Mouse (Mus musculus): ENCODE data around the gene Masp1.

The Masp1 gene

DNA sequence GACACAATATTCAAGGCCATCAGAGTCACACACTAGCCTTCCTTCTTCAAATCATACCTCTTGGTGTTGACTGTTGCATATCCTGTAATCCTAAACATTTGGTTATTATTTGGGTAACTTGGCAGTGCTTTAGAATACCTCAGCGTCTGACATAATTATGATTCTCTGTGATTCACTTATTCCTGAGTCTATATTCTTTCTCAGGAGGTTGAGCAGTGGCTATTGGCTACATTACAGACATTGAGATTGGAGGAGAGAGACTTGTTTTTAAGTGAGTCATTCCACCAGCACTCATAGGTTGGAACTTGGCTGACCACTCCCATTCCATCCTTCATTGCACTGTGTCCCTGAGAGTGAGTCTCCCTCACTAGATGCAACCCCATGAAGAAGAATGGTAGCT is 7.2 kb downstream of the Masp1 start:
- DNase-seq (ENCODE audit: low spot score in 2 of 2) = no peak

DNA sequence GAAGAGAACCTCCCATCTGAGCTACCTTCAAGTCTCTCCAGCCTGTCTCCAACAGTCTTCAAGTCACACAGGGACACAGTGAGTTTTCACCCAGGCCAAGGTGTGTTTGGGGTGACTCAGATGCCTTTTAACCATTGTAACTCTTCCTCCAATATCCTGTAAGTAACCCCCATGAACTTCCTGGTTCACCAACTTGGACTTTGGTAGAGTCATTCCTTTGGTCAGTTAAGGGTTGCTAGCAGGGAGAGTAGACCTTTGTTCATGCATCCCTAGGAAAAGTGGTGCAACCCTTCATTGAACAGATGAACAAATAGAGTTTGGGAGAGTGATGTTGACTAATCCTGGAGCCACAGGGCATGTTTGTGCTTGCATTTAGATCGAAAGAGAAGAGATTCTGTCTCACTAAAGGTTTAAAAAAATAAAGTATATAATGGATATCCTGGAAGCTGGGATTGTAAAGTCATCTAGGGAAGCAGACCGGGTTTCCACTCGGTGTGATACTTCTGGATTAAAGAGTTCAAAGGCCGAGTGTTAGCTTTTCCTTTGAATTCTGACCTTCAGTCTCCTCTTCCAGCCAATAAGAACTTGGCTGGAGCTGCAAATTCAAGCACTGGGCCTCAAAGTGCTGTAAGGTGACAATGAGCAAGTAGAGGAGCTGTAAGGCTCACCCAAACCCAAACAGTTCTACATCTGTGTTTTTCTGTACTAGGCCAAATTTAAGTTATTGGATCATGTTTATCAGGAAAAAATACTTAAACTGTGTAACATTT is 9.3 kb downstream of the Masp1 start:
- DNase-seq (ENCODE audit: low spot score in 2 of 2) = no peak

GRCm38 (mm10) chr16:23505904-23506687 is 14.5 kb downstream of the Masp1 start:
- DNase-seq (ENCODE audit: low spot score in 2 of 2) = no peak

DNA sequence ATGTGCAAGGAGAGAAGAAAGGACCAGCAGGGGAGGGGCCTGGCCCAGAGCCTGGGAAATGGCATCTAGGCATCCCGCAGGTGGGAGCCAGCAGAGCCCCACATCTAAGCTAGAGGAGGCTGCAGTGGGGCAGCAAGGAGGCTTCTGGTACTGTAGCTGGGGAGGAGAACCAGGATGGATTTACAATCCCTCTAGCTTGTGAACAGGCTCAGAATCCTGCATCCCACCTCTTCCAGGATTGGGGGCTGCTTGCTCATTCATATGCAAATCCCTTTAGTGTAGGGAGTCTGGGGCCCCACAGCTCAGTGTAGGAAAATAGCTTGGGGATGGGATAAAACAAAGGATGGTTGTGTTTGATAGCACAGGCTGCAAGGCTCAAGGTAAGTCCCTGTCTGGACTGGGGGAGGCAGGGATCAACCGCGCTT is 16.3 kb downstream of the Masp1 start:
- no peak for DNase-seq (ENCODE audit: low spot score in 2 of 2)

DNA sequence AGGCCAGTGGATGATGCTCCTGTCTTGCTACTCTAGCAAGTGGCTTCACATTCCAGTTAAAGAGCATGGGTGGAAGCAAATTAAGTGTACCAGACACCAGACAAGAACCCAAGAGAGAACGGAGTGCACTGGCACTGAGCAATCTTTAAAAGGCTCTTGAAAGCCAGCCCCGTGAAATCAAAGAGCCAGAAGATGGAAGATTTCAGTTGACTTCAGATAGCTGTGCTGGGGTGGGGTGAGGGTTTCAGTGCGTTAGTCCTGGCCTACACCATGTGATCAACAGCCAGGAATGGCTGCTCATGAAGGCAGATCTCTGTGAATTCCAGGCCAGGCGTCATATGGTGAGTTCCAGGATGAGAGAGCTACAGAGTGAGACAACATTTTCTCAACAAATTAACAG is 17.3 kb downstream of the Masp1 start:
- no peak for DNase-seq (ENCODE audit: low spot score in 2 of 2)

DNA sequence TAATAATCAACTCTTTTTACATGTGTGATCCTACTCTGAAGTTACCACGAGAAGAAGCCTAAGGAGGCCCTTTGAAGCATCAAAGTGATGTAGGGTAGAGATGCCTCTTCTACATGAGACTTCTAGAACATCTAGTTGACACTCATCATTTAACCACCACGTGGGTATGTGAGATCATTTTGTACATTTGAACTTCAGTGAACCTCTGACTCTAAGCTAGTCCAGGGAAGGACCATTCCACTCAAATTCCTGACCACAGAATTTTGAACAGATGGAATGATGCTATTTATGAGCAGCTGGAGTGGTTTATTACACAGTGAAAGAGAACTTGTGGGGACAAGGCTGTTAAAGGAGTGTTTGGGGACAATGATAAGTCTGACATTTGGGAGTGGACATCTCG is 18.1 kb downstream of the Masp1 start:
- DNase-seq (ENCODE audit: low spot score in 2 of 2) = no peak

DNA sequence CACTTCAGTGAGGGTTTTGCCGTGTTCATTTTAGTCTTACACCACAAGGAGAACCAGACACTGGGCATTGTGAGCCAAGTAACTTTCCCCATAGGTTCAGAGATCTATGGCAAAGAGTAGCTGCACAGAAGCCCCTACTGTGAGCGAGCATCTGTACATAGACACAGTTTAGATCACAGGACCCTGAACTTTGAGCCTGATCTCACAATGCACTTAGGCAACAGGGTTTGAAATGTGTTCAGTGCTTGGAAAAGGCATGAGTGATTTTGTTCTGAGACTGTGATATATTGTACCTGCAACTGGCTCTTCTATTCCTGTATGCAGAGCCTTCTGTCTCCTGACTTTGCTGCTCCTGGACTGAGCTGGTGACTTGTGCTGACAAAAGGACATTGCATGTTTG is 19.3 kb downstream of the Masp1 start:
- DNase-seq (ENCODE audit: low spot score in 2 of 2) = no peak

DNA sequence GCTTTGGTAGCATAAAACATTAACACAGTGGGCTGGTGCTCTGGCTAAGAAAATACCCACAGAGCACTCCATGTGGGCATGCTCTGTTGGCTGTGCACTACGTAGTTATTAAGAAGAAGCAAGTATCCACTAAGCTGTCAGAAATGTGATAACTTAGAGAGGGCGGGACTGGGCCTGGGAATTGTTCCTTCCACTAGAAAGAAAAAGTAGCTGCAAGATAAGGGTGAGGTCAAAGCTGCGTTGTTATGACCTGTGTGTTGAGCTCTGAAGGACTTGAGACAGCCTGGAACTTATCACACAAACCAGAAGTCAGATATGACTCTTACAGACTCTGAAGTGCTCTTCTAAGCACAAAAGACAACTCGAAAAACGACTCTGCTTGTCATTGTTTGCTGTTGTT is 20.1 kb downstream of the Masp1 start:
- DNase-seq (ENCODE audit: low spot score in 2 of 2) = no peak

GRCm38 (mm10) chr16:23498691-23499131 is 21.9 kb downstream of the Masp1 start:
- DNase-seq (ENCODE audit: low spot score in 2 of 2) = no peak

GRCm38 (mm10) chr16:23497881-23498280 is 22.7 kb downstream of the Masp1 start:
- DNase-seq (ENCODE audit: low spot score in 2 of 2) = no peak

GRCm38 (mm10) chr16:23497440-23497839 is 23.2 kb downstream of the Masp1 start:
- no peak for DNase-seq (ENCODE audit: low spot score in 2 of 2)

- DNase-seq (ENCODE audit: low spot score in 2 of 2) = no peak
Observed at GRCm38 (mm10) chr16:23496245-23496924, 24.2 kb downstream of the Masp1 start.

- DNase-seq (ENCODE audit: low spot score in 2 of 2) = no peak
Observed at GRCm38 (mm10) chr16:23492783-23493182, 27.8 kb downstream of the Masp1 start.

- no peak for DNase-seq (ENCODE audit: low spot score in 2 of 2)
Observed at GRCm38 (mm10) chr16:23483292-23483691, 37.3 kb downstream of the Masp1 start.

DNA sequence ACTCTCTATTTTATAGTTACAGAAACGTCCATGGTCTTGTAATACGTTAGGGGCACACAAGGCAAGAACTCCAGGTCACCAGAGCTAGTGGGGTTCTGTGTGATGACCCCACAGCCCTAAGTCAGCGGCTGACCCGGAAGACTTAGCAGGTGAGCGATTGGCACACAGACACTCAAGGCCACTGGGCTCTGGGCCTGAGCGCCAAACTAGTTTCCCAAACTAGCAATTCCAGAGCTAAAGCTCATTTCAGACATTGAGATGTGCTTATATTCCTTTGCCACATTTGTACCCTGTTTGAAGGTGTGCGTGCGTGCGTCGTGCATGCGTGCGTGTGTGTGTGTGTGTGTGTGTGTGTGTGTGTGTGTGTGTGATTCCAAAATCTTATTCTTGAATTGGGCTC is 37.8 kb downstream of the Masp1 start:
- DNase-seq (ENCODE audit: low spot score in 2 of 2) = no peak

DNA sequence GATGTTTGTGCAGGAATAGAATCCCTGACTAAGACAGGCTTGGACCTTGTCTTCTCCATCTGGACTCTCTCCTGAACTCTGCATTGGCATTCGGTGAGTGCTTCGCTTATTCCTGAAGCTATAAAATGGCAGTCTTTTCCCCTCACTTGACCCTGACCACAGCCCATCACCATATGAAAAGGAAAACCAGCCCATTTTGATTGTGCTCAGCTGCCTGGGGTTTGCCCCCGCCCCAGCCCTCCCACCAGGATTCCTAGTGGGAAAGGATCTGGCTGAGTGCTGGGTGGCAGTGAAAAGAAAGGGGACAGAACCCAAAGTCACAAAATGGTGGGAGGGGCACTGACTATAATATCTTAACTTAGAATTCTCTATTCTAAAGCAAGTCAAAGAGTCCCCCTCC is 38.4 kb downstream of the Masp1 start:
- DNase-seq (ENCODE audit: low spot score in 2 of 2) = no peak

DNA sequence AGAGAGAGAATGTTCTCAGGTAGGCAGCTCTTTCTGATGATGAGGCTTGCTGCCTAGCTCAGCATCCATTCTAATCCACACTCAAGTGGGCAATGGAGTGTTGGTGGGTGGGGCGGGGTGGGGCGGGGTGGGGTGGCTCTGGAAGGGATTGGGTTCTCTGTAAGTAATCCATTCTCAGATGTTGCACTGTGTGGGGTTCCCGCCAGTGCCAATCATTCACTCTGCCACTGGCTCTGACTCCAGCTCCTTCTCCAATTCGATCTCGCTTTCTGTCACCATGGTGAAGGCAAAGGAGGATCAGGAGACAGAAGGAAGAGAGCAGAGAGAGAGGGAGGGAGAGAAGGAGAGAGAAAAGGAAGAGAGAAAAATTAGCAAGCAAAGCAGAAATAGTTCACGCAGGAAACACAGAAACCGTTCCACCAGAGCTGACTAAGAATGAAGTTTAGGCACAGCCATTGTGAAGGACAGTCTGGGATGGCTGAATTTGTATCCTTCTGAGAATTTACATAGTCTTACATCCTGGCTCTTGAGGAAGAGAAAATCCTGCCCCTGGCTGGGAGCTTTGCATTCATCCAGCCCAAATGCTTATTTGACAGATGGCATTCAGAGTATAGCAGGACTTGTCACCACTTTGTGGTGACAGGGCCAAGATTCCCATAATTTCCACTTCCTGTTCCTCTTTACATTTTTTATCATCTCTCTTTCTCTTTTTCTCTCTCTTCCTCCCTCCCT is 40.6 kb downstream of the Masp1 start:
- no peak for DNase-seq (ENCODE audit: low spot score in 2 of 2)

- DNase-seq (ENCODE audit: low spot score in 2 of 2) = no peak
Observed at GRCm38 (mm10) chr16:23476598-23476997, 44.0 kb downstream of the Masp1 start.

GRCm38 (mm10) chr16:23475651-23476050 is 45.0 kb downstream of the Masp1 start:
- no peak for DNase-seq (ENCODE audit: low spot score in 2 of 2)

DNA sequence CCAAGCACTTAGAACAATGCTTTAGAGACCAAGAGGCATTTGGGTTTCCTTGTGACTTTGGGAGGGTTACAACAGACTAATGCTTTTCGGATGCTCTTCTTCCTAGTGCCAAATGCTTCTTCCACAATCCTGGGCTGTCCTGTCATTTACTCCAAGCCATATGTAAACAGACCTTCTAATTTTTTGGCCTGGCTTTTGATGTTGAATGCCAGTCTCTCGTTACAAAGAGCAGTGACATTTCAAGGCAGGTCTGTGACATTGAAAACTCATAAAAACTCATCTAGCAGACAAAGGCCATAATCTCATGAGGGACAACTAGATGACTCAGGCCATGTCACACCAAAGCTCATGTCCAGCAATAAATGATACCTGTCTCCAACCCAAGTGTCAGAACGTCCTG is 48.6 kb downstream of the Masp1 start:
- DNase-seq (ENCODE audit: low spot score in 2 of 2) = no peak

DNA sequence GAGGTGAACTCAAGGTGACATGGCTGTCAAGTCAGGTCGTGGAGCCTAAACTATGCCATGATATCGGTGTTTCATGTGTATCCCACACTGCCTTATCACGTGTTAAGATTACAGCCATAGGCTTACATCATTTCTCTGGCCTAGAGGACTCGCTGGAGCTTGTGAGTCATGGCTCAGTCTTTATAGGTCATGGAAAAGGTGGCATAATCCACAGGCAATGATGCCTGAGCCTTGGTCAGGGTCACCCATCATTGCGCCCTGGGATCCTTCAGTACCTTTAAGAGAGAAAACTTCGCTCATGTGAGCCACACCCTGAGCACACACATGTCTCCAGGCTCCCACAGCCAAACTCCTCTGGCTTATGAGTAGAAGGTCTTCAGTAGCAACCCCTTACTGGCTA is 49.1 kb downstream of the Masp1 start:
- no peak for DNase-seq (ENCODE audit: low spot score in 2 of 2)
